Mouse (Mus musculus) heart, postnatal 25 days (tissue): ENCODE results near the gene Dnhd1. TPM values are rescaled to one million over a fixed set of nuclear protein-coding genes. Genes with fewer than 3 reads are reported as not detected.

Experiments used
- DNase-seq: peaks from one replicate; pipeline ENCODE4 v3.0.0; 2022; ENCODE audit warnings: low spot score
- intact Hi-C: fragments of 180-260 bp; cut with DNase I; formaldehyde crosslinking; loops from one replicate; pipeline ENCODE4 v1.15.1; 2025
- total RNA-seq, 2 experiments: library from RNA; stranded (reverse); gene quantifications; 2 replicates each; pipeline ENCODE4 v1.2.3; 2021

The Dnhd1 gene
- total RNA-seq, result under 1 TPM; 0.65 to 0.73 TPM

DNA sequence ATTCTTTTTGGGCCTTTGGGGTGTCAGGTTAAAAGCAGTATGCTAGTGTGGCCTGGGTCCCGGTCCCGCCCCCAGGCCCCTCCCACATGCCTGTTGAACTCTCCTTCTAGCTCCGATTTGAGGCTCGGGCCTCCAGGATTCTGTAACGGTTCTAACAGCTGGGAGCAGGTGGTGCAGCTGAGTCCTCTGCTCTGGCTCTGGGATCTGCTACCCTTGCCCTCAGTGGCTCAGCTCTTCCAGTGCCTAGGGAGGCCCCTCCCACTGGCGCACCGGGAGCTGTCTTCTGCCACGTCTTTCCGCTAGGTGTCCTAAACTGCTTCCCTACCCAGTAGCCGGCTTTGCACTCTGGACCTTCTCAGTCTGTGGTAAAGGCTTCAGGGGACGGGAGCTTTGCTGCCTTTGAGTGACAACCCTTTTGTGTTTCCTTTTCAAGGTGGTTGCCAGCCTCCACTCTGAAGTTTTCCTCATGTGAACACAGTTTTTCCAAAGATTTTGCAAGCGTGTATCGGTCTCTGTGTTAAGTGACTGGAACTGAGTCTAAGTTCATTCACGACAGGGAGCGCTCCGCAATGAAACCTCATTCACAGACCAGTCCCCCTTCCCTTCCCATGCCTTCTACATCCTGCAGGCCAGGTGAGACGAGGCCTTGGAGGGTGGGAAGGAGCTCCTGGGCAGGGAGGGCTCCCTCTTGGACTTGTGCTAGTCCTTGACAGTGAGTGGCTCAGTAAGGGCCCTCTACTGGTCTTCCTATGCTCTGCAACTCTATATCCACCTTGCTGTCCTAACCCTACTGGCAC lies at the start of gene Dnhd1:
Gene Dnhd1 (plus strand): TSS at position 189 of the 797 bp plus-strand sequence.
- intact Hi-C loops, result loop anchor here (2.0 to 10.0 kb wide), 2 partner anchors 46 to 102 kb away; partner anchors contain the start of gene Hpx

DNA sequence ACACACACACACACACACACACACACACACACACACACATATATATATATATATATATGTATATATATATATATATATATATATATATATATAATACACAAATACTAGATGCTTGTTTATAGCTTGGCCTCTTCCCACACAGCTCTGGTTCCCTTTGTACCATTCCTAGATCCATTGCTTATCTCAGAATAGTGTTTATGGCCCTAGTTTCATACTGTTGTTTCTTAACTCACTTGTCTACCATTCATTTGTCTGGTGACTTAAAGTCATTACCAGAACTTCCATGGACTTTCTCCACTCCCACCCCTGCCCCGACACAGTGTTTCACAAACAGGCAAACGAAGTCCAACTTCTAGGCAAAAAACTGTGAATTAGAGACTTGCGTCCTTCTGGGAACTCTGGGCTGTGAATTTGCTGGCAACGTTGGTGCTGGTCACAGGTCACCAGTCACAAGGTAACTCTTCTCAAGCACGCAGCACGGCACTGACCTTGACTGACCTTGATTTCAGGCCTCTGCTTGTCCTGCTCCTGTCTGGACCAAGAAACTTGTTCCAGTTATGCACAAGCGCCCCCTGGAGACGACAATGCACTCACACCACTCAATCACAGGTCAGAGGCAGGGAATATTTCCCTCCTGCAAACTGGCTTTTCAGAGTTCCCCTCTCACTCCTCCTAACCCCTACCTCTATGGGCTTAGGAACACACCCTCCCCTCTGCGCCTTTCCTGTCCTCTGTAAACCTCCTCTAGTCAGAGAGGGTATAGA lies 47.6 kb upstream of the Dnhd1 start:
- DNase-seq, result peak; percentile 17
- intact Hi-C loops, result loop anchor here (1.0 to 10.0 kb wide), 2 partner anchors 52 to 54 kb away; partner anchors contain the start of gene Dnhd1

More for the DNA sequence above, at the start of gene Dnhd1:
- peak; percentile 71 for DNase-seq

- intact Hi-C loops, result loop anchor here (10.0 kb wide), 1 partner anchor 46 kb away; the partner anchor contains the start of gene Dnhd1
- DNase-seq, result no peak
These were observed 42.2 kb upstream of the Dnhd1 start for GRCm38 (mm10) chr7:105608467-105608866.

DNA sequence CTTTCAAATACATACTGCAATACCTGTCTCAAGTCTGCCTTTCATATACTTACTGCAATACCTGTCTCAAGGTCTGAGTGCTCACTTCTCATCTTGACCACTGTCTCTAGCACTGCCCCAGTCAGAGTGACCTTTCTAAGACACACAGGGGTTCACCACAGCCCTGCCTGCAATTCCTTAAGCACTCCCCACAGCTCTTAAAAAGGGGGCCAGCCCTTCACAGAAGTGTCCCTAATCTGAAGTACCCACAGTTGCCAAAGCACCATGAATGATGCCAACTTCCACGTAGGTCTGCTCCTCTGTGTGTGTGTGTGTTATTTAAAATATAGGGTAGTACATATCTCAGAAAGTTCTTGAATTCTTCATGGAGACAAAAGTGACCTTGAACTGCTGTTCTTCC lies 38.9 kb upstream of the Dnhd1 start:
- intact Hi-C loops, result no loop called here
- DNase-seq, result no peak

GRCm38 (mm10) chr7:105614400-105614799 lies 36.2 kb upstream of the Dnhd1 start:
- no peak for DNase-seq
- intact Hi-C loops, result no loop called here

DNA sequence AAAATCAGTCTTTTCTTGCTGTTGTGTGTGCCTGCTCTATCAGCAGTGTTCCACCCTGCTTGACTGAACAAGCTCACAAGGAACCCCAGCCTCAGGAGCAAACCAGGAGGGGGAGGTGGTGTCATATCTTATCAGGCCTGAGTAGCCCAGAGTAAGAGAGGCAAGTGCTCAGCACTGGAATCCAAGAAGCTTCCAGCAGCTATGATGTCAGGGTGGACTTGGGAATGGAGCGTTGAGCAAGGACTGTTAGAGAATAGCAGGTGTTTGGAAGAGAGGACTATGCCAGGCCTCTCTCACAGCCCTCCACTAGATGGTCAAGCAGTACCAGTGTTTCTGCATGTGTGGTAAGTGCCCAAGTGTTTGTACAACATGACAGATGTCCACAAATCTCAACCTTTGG lies 34.9 kb upstream of the Dnhd1 start:
- intact Hi-C loops, result no loop called here
- DNase-seq, result no peak

DNA sequence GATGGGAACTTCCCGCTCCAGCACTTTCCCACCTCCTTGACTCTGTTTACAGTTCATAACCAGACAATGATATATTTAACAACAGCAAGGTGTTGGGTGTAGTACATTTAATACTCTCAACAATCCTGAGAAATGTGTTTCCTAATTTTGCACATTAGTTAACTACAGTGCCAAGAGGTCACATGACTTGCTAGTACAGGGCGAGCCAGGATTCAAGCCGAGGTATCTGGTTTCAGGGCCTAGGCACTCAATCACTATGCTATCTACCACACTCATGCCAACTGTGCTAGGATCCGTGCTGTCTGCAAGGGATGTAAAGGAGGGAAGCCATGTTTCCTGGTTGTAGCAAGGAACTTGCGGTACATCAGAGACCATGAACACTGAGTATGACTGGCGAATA lies 34.1 kb upstream of the Dnhd1 start:
- no peak for DNase-seq
- intact Hi-C loops, result no loop called here

DNA sequence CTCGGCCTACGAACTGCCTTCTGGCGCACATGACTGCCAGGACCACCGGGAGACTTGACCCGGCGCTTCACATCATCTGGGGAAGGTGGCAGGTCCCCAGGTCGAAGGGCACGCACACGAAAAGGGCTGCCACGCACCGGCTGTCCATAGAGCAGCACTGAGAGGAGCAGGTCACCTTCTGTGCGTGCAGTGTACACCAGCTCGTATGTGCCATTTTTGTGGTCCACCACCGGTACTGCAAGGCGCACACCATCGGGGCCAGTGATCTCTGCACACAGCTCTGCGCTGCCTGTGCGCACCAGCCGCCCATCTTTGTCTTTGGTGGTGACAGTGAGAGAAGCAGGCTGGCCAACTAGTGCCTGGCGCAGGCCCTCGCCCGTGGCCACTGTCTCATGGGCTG lies 32.8 kb upstream of the Dnhd1 start:
- intact Hi-C loops, result no loop called here
- DNase-seq, result no peak

DNA sequence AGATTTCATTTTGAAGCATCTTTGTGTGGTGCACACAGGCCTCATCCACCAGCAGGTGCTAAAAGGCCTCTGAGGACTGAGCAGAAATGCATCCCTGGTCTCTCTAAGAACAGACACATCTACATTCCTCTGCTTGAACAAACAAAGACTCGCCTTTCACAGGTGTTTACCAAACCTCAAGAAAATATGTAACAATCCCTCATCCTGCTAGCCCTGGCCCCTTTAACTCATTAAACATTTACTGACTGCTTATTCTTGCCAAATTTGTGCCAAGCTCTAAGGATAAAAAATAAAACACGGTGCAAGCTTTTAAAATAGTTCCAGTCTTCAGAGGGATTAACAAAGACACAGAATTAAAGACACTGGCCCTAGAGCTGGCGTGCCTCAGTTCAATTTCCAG lies 30.9 kb upstream of the Dnhd1 start:
- intact Hi-C loops, result no loop called here
- DNase-seq, result no peak

- intact Hi-C loops, result no loop called here
- no peak for DNase-seq
These were observed 29.6 kb upstream of the Dnhd1 start for GRCm38 (mm10) chr7:105621053-105621452.

DNA sequence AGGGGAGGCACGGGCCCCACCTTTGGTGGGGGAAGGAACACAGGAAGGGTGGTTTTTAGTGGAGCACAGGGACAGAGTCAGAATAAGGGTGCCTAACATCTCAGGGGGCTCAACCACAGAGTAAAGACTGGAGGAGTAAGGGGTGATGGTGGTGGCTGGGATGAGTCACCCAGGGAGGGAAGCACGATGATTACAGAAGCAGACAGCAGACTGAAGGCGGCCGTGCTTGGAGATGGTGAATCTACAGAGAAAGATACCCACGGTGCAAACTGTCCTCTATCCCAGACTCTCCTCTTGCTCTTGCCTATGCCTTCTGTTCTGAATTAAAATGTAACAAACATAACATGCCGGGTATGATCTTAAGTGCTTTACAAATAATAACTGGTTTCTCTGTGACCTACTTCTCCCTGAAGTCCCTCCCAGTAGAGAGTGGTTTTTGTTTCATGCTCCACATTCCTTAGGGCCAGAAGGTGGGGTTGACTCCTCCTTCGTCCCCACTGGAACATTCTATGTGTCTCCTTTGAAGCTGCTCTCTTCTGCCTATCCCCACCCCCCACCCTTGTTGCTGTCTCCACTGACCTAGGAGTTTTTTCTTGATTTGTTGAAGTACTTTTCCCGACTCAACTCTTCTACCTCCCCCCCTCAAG lies 28.9 kb upstream of the Dnhd1 start:
- intact Hi-C loops, result no loop called here
- no peak for DNase-seq

DNA sequence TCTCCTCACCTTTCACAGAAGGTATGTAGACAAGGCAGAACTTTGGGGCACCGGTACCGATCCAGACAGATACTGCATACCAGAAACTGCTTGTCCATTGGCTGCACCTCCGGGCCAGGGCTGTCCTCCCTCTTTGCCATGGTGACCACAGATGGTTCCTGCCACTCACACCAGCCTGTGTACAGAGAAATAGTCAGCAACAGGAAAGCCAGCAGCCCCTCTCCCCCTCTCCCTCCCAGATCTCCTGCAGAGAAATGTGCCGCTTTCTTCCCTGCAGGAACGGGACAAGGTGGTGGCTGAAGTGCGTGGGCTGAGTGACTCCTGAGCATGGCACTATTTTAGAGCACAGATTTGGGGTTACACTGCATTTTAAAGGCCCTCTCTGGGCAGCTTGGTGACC lies 25.2 kb upstream of the Dnhd1 start:
- no peak for DNase-seq
- intact Hi-C loops, result no loop called here

GRCm38 (mm10) chr7:105628633-105629032 lies 22.0 kb upstream of the Dnhd1 start:
- intact Hi-C loops, result no loop called here
- peak; percentile 72 for DNase-seq

- intact Hi-C loops, result loop anchor here (5.0 kb wide), 1 partner anchor 235 kb away; no protein-coding TSS in a partner anchor
These were observed 18.1 kb upstream of the Dnhd1 start for GRCm38 (mm10) chr7:105632551-105632972.

GRCm38 (mm10) chr7:105633127-105633800 lies 17.4 kb upstream of the Dnhd1 start, which contains the start of gene Trim3:
TSS of gene Trim3 (minus strand) at chr7:105633571.
- intact Hi-C loops, result loop anchor here (5.0 kb wide), 1 partner anchor 236 kb away; no protein-coding TSS in a partner anchor
- DNase-seq, result peak; percentile 82

More at GRCm38 (mm10) chr7:105632551-105632972, 18.1 kb upstream of the Dnhd1 start:
- DNase-seq, result no peak

DNA sequence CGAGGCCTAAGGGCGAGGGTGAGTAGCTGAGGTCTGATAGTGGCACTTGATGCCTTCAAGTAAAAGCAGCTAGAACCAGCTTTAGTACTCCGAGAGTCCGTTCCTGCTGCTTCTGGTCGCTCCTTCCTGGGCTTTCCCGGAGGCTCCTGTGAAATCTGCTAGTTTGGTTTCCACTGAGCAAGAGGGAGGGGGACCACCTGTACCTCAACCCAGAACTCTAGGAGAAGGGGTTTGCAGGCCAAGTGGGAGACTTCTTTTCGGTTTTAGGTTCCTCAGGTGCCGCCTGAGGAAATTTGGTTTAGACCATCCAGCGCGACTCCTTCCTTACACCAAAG lies 16.9 kb upstream of the Dnhd1 start:
- intact Hi-C loops, result loop anchor here (5.0 kb wide), 1 partner anchor 236 kb away; no protein-coding TSS in a partner anchor
- DNase-seq, result no peak

DNA sequence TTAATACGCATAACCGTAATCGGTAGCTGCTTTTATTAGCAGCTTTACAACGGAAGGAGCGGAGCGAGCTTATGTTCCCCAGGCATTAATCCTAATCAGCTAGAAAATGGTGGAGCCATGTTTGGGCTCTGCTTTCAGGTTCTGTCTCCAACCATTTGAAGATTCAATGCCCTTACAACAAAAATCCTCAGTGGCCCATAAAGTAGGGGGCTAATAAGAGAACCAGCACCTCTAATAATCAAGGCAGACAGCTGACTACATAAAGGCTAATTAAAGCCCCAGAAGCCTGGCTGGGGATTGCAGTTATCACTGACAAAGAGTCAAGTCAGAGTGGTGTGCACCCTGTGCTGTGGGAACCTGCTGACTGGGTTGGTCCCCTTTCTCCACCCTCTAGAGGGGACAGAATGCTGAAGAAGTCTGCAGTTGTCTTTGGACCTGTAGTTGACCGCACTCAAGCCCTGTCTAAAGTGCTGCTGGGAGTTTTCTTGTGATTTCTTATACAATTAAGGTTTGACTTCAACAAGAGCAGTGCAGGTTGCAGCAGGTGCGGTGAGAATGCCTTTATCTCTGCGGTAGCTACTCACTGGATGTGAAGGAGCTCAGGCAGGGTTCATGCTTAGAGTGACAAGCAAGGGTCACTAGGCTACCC lies 16.2 kb upstream of the Dnhd1 start:
- no peak for DNase-seq
- intact Hi-C loops, result loop anchor here (5.0 kb wide), 1 partner anchor 237 kb away; no protein-coding TSS in a partner anchor

DNA sequence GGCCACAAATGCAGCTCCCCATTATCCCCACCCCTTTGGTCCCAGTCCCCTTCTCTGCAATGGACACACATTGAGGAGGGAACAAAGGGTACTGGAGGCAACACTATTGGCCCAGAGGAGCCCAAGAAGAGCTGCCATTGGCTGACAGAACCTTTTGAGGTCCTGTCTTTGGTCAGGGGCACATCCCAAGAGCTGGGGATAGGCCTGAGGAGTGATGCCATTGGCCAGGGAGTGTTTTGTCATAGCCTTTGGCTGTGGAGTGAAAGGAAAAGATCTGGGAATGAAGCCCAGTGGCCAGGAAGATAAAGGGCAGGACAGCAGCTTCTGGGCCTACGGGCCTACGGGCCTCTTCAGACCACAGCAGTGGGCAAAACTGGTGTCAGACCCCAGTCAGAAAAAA lies 14.9 kb upstream of the Dnhd1 start:
- DNase-seq, result peak; percentile 38
- intact Hi-C loops, result loop anchor here (5.0 kb wide), 1 partner anchor 83 kb away; the partner anchor contains the start of gene Smpd1

DNA sequence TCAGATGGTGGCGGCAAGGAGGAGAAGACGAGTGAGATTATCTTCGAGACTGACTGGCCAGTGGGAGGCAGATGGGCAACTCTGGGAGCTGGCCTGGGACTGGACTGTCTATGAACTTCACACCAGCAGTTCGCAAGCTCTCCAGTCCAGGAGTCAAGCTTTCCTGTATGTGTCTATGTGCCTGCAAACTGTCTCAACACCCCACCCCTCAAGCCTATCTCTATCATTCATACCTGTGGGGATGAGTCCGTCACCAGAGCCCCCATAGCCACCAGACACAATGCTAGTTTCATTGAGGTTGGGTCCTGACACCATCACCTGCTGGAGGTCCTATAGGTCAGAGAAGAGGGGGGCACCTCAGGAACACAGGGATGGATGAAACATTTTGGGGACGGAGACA lies 11.9 kb upstream of the Dnhd1 start:
- intact Hi-C loops, result loop anchor here (5.0 kb wide), 1 partner anchor 86 kb away; the partner anchor contains the start of gene Smpd1
- no peak for DNase-seq
